Mouse (Mus musculus) kidney, adult 2 months (tissue): ENCODE data around the gene Slc35e1.

ENCODE experiments used
- CTCF ChIP-seq: fragments of 200-500 bp; conservative IDR thresholded peaks from 2 replicates; pipeline ENCODE4 v1.5.1; 2011; ENCODE audit warnings: low read depth, mild to moderate bottlenecking, control low read depth, low read length, moderate library complexity, mixed read lengths; ENCODE audit not compliant: insufficient read depth, insufficient read length
- POLR2A ChIP-seq: fragments of 200-500 bp; IDR thresholded peaks from one replicate; pipeline ENCODE4 v1.6.1; 2011; ENCODE audit warnings: low read depth, low read length, control low read depth

GRCm38 (mm10) chr8:72500521-72500931 lies 8.1 kb upstream of the Slc35e1 start:
- no peak for TF ChIP-seq POLR2A
- TF ChIP-seq CTCF = no peak
